Mouse (Mus musculus): Measurements from ENCODE around the gene Trpm3.

- no peak for TF ChIP-seq POLR2A (IDR thresholded peaks at IDR 0.05; ENCODE audit: low read depth, low read length)
- no peak for TF ChIP-seq CTCF (IDR thresholded peaks at IDR 0.05; ENCODE audit: extremely low read depth, insufficient read depth, insufficient read length, insufficient replicate concordance)
Observed at GRCm38 (mm10) chr19:22451290-22451689, 312.4 kb downstream of the Trpm3 start.

Data from spleen, adult 2 months (tissue).